Comparison of ENCODE assay signal across 38 mouse cellular contexts in the genomic region with DNA sequence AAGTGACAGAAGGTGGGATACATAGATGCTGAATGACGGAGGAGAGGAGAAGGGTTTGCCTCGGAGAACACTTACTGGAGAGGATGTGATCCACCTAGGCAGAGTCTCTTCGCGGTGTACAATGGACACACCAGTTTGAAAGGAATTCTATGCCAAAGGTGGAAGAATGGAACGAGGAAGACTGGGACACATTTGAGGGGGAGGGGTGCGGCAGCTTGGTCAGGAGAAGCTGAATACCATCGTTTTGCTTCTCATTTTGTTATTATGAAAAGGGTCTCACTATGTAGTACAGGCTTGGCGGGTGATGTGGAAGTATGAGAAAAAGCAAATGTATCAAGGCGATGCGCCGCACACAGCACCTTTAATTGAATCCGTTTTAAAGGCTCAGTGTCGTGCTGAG. TPM values are rescaled to one million over a fixed set of nuclear protein-coding genes. Genes with fewer than 3 reads are reported as not detected.
"Had no signal": no experiment of that assay in that cellular context is flagged by ENCODE, and none has a peak within 500 bp of the region (broad histone marks: within the 10 kb centered on the region; RNA-seq: fewer than 3 reads in every experiment).

No protein-coding gene starts in this region.

- H3K27me3 ChIP-seq: heart, embryonic 12.5 days; hindbrain, embryonic 12.5 days; intestine, embryonic 15.5 days; limb, embryonic 12.5 days had no signal

- H3K27ac ChIP-seq: gastrocnemius, adult 2 months; heart, adult 2 months; hindbrain, embryonic 10.5 days; hindbrain, embryonic 12.5 days; hindbrain, embryonic 14.5 days; intestine, embryonic 15.5 days; layer of hippocampus, adult 2 months; left cerebral cortex, adult 2 months; limb, embryonic 12.5 days; liver, embryonic 12.5 days; liver, embryonic 14.5 days had no signal

- H3K9me3 ChIP-seq: heart, embryonic 12.5 days; hindbrain, embryonic 10.5 days; hindbrain, embryonic 12.5 days; intestine, embryonic 15.5 days; limb, embryonic 10.5 days; limb, embryonic 12.5 days; liver, embryonic 12.5 days had no signal

- DNase-seq: gastrocnemius, adult 2 months; gastrocnemius, postnatal 10 days; gastrocnemius, postnatal 25 days; heart, adult 2 months; heart, postnatal 10 days; heart, postnatal 4 days; kidney, adult 8-10 months; kidney, postnatal 10 days; kidney, postnatal 25 days; kidney, postnatal 4 days had no signal

- ATAC-seq: hindbrain, embryonic 16.5 days; inflammation-experienced regulatory T-cells, adult 6 months; intestine, embryonic 15.5 days; intestine, postnatal 0 days; liver, embryonic 12.5 days had no signal

- H3K4me3 ChIP-seq: gastrocnemius, adult 2 months; heart, adult 2 months; heart, embryonic 12.5 days; hindbrain, embryonic 10.5 days; hindbrain, embryonic 12.5 days; intestine, embryonic 15.5 days; layer of hippocampus, adult 2 months; left cerebral cortex, adult 2 months; limb, embryonic 10.5 days; limb, embryonic 12.5 days; liver, embryonic 12.5 days had no signal

- H3K9ac ChIP-seq: heart, embryonic 12.5 days; hindbrain, embryonic 12.5 days; hindbrain, embryonic 14.5 days; intestine, embryonic 15.5 days; limb, embryonic 12.5 days; liver, embryonic 12.5 days; liver, embryonic 14.5 days had no signal

- H3K4me2 ChIP-seq: heart, embryonic 12.5 days; hindbrain, embryonic 12.5 days; hindbrain, embryonic 14.5 days; intestine, embryonic 15.5 days; limb, embryonic 12.5 days; liver, embryonic 12.5 days had no signal

- H3K36me3 ChIP-seq: heart, embryonic 12.5 days; hindbrain, embryonic 10.5 days; hindbrain, embryonic 12.5 days; intestine, embryonic 15.5 days; limb, embryonic 10.5 days; limb, embryonic 12.5 days; liver, embryonic 12.5 days had no signal

- H3K4me1 ChIP-seq: liver, embryonic 12.5 days had no signal

RNA-seq across cellular contexts. Expression of gene Apela, which starts 4.1 kb away (rescaled TPM):
- total RNA-seq: gastrocnemius, adult 2 months; gastrocnemius, postnatal 10 days; gastrocnemius, postnatal 25 days; gastrocnemius, postnatal 4 days; granulocyte monocyte progenitor cell, adult 5-6 weeks; heart, adult 2 months; layer of hippocampus, postnatal 10 days; left cerebral cortex, adult 2 months; left cerebral cortex, postnatal 14 days; left cerebral cortex, postnatal 36 days; liver, adult 2 months had no signal
- polyA plus RNA-seq: inflammation-experienced regulatory T-cells, adult 6 months; liver, adult 2 months had no signal

RNA-seq across cellular contexts. Expression of gene Trim60, which starts 14.7 kb away (rescaled TPM):
- total RNA-seq: gastrocnemius, adult 2 months; gastrocnemius, postnatal 10 days; gastrocnemius, postnatal 25 days; gastrocnemius, postnatal 4 days; granulocyte monocyte progenitor cell, adult 5-6 weeks; heart, adult 2 months; heart, postnatal 10 days; heart, postnatal 25 days; heart, postnatal 4 days; layer of hippocampus, adult 2 months; layer of hippocampus, postnatal 10 days; layer of hippocampus, postnatal 25 days; left cerebral cortex, adult 2 months; left cerebral cortex, postnatal 14 days; left cerebral cortex, postnatal 36 days; liver, adult 2 months had no signal
- polyA plus RNA-seq: heart, adult 2 months; heart, embryonic 14.5 days; heart, embryonic 16.5 days; hindbrain, embryonic 10.5 days; hindbrain, embryonic 12.5 days; hindbrain, embryonic 16.5 days; inflammation-experienced regulatory T-cells, adult 6 months; intestine, embryonic 15.5 days; intestine, postnatal 0 days; kidney, embryonic 14.5 days; limb, embryonic 10.5 days; limb, embryonic 12.5 days; liver, adult 2 months; liver, embryonic 12.5 days; liver, embryonic 14.5 days; liver, embryonic 16.5 days had no signal

RNA-seq across cellular contexts. Expression of gene Trim61, which starts 14.7 kb away (rescaled TPM):
- total RNA-seq: gastrocnemius, adult 2 months; gastrocnemius, postnatal 10 days; gastrocnemius, postnatal 25 days; gastrocnemius, postnatal 4 days; granulocyte monocyte progenitor cell, adult 5-6 weeks; heart, adult 2 months; heart, postnatal 10 days; heart, postnatal 25 days; heart, postnatal 4 days; layer of hippocampus, adult 2 months; layer of hippocampus, postnatal 10 days; layer of hippocampus, postnatal 25 days; left cerebral cortex, adult 2 months; left cerebral cortex, postnatal 14 days; left cerebral cortex, postnatal 36 days; liver, adult 2 months had no signal
- polyA plus RNA-seq: heart, adult 2 months; hindbrain, embryonic 10.5 days; hindbrain, embryonic 12.5 days; hindbrain, embryonic 16.5 days; inflammation-experienced regulatory T-cells, adult 6 months; intestine, embryonic 15.5 days; limb, embryonic 10.5 days; limb, embryonic 12.5 days; liver, adult 2 months; liver, embryonic 12.5 days; liver, embryonic 14.5 days; liver, embryonic 16.5 days had no signal

RNA-seq across cellular contexts. Expression of gene Gm10663, which starts 41.8 kb away (rescaled TPM):
- total RNA-seq: gastrocnemius, adult 2 months; gastrocnemius, postnatal 10 days; gastrocnemius, postnatal 25 days; gastrocnemius, postnatal 4 days; granulocyte monocyte progenitor cell, adult 5-6 weeks; heart, adult 2 months; heart, postnatal 10 days; heart, postnatal 25 days; heart, postnatal 4 days; layer of hippocampus, adult 2 months; layer of hippocampus, postnatal 10 days; layer of hippocampus, postnatal 25 days; left cerebral cortex, adult 2 months; left cerebral cortex, postnatal 14 days; left cerebral cortex, postnatal 36 days; liver, adult 2 months had no signal
- polyA plus RNA-seq: heart, adult 2 months; heart, embryonic 12.5 days; heart, embryonic 14.5 days; heart, embryonic 16.5 days; hindbrain, embryonic 10.5 days; hindbrain, embryonic 12.5 days; hindbrain, embryonic 14.5 days; hindbrain, embryonic 16.5 days; inflammation-experienced regulatory T-cells, adult 6 months; intestine, embryonic 15.5 days; intestine, postnatal 0 days; kidney, embryonic 14.5 days; kidney, embryonic 16.5 days; limb, embryonic 10.5 days; limb, embryonic 12.5 days; limb, embryonic 14.5 days; liver, adult 2 months; liver, embryonic 12.5 days; liver, embryonic 14.5 days; liver, embryonic 16.5 days had no signal

RNA-seq across cellular contexts. Expression of gene Trim75, which starts 45.4 kb away (rescaled TPM):
- total RNA-seq: gastrocnemius, adult 2 months; gastrocnemius, postnatal 10 days; gastrocnemius, postnatal 25 days; gastrocnemius, postnatal 4 days; granulocyte monocyte progenitor cell, adult 5-6 weeks; heart, adult 2 months; heart, postnatal 10 days; heart, postnatal 25 days; heart, postnatal 4 days; layer of hippocampus, adult 2 months; layer of hippocampus, postnatal 10 days; layer of hippocampus, postnatal 25 days; left cerebral cortex, adult 2 months; left cerebral cortex, postnatal 14 days; left cerebral cortex, postnatal 36 days; liver, adult 2 months had no signal
- polyA plus RNA-seq: heart, adult 2 months; heart, embryonic 12.5 days; heart, embryonic 16.5 days; hindbrain, embryonic 10.5 days; hindbrain, embryonic 12.5 days; hindbrain, embryonic 14.5 days; hindbrain, embryonic 16.5 days; intestine, embryonic 15.5 days; intestine, postnatal 0 days; kidney, embryonic 14.5 days; kidney, embryonic 16.5 days; limb, embryonic 10.5 days; limb, embryonic 12.5 days; liver, adult 2 months; liver, embryonic 12.5 days; liver, embryonic 14.5 days; liver, embryonic 16.5 days had no signal
